Mouse (Mus musculus) large intestine, adult 2 months (tissue): Measurements from ENCODE around the gene Leng8. TPM values are rescaled to one million over a fixed set of nuclear protein-coding genes. Genes with fewer than 3 reads are reported as not detected.
A peak's percentile ranks its signal among the peaks of the same experiment; 100 is the strongest.

Experiments used
- DNase-seq: peaks from one replicate; pipeline ENCODE4 v3.0.0-alpha.2; 2012; ENCODE audit warnings: low read depth, low spot score
- WGBS: fragments of 180-500 bp; shearing (Covaris S2); methylation state at CpG from one replicate; pipeline ENCODE4 v1.1.7; 2018; 5-methylcytosine and 5-hydroxymethylcytosine counted together
- polyA plus RNA-seq: library from polyadenylated mRNA; depleted of rRNA; stranded (reverse); fragments of >200 nt; gene quantifications from 2 replicates; pipeline ENCODE4 v1.2.3, GENCODE M21; 2012

Gene Leng8
- polyA plus RNA-seq, 1 experiment: 97.6 TPM

DNA sequence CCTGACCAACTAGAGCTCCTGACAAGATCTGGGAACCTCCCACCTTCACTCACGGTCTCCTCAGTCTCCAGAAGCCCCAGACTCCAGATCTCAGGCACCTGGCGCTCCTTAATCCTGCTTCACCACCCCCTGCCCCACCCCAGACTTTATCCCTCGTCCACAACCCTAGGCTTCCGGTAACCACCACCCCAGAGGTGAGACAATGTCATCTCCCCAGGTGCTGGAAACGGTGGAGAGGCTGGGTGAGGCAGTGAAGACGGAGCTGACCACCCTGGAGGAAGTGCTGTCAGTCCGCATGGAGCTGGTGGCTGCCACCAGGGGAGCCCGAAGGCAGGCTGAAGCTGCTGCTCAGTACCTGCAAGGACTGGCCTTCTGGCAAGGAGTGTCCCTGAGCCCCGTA, 11.5 kb upstream of the Leng8 start:
- DNase-seq: no peak
- 36% methylated on average over 9 of the region's 9 CpGs for WGBS

DNA sequence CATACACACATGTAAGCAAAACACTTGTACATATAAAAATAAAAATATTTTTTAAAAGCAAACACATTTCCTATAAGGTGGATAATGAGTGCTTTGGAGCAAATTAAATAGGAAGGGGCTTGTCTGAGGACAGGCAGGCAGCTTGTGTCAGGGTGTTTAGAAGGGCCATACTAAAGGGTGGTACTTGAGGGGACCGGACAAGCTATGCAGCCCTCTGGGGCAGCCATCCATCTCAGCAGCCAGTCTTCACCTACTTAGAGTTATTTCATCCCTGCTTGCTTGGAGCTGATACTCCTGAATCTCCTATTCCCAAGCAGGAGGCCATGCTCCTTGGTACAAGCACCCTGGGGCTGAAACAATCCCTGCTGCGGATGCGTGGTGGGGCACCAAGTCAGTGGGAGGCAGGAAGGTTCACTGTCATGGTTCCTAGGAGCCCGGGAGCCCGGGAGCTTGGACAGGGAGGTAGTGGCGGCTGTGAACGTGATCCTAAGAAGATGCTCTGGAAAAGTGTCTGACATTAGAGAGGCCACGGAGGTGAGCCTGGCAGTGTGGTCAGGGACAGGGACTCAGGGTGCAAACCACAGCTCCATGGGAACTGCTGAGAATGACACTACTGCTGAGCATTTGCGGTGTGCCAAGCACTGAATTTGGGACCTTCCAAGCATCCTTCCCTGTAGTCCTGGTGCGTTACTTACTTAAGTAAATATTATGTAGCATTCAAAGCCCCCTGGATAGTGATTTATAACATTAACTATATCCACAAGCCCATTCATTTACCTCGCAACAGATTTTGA, 9.7 kb upstream of the Leng8 start:
- DNase-seq: no peak
- 91% methylated on average over 11 of the region's 11 CpGs for WGBS

DNA sequence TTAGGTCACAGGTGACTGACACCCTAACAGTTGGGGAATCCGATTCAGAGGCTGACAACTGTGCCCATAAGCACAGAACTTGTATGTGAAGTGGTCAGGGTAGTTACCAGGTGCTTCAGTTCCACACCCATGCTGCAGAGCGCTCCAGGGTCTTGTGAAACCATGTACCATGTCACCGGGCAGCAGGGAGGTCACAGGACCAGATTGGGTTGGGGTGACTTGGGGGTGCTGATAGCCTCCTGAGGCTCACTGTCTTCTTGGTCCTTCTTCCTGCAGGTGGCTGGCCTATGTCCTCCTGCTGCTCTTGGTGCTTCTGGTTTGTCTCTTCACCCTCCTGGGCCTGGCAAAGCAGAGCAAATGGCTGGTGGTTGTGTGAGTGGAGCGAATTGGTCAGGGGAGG, 8.9 kb upstream of the Leng8 start:
- WGBS: 92% methylated on average over 4 of the region's 4 CpGs
- no peak for DNase-seq

DNA sequence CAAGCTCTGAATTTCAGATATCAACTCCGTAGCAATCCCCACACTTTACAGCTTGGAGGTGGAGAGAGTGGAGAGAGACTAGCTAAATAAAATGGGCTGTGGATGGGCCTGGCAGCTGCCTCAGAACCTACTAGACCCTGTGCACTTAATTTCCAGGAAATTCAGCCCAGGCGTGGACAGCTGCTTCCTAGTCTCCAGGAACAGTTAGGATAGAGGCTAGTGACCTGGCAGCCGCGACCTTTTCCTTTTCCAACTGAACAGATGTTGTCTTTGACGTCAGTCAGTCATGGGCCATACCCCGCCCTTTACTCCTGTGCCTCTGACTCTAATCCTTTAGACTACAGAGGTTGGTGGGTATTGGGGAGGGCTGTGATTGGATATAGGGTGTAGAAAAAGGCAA, 8.0 kb upstream of the Leng8 start:
- 11% methylated on average over 6 of the region's 6 CpGs for WGBS
- DNase-seq: peak; percentile 60

DNA sequence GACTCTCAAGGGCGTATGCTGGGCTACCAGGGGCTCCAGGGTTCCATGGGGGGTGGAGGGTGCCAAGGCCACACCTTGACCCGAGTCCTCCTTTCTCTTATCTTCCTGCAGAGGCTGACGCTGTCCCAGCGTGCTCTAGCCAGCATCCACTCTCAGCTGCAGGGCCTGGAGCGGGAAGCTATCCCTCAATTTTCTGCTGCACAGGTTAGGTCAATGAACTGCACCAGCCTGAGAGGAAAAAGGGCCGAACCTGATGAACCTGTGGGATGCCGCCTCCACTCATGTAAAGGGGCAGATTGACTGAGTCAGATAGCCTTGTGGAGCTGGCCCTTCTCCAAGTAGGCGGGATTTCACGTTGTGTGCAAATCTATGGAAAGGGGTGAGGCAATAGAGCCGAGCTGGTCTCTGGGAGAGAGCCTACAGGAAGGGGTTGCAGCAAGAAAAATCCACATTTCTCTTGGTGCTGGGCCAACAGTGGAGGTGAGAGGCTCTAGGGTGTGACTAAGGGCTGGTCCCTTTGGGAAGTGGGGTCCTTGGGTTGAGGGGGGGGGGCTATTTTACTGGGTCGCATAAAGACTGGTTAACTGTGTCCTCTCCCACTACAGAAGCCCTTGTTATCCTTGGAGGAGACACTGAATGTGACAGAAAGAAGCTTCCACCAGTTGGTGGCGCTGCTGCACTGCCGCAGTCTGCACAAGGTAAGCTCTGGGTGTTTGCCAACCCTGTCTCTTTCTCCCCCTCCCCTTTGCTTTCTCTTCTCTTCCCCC, 6.0 kb upstream of the Leng8 start:
- WGBS: 24% methylated on average over 13 of the region's 13 CpGs
- peak; percentile 67 for DNase-seq

DNA sequence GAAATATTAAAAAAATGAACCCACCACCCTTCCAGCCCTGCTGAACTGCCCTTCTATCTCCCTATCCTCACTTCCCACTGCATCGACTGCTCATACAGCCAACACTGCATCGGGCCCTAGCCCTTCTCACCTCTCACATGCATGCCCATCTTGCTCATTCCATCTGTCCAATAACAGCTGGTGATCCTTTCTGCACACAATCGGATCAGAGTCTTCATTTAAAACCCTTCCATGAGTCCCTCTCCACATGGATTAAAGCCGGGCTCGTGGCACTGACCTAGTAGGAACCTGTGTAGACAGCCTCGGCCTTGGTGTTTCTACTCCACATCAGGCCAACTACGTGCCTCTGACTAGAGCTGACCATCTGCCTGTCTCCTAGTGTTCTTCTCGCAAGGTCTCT, 4.9 kb upstream of the Leng8 start:
- DNase-seq: no peak
- WGBS: 89% methylated on average over 8 of the region's 8 CpGs

DNA sequence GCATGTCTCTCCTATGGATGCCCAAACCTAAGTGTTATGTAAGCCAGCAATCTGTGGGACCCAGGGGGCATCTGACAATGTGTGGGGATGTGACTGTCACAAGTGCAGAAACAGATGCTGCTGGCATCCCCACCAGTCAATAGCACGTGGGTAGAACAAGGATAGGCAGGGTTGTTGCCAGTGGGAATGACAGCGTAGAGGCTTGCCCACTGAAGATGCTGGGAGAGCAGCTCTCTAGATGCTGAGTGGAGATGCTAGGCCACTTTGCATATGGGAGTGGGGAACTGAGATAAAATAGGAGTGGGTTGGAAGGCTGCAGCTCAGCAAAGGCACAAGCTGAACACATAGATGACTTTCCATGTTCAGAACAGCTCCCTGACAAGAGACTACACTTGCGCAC, 4.3 kb upstream of the Leng8 start:
- no peak for DNase-seq

DNA sequence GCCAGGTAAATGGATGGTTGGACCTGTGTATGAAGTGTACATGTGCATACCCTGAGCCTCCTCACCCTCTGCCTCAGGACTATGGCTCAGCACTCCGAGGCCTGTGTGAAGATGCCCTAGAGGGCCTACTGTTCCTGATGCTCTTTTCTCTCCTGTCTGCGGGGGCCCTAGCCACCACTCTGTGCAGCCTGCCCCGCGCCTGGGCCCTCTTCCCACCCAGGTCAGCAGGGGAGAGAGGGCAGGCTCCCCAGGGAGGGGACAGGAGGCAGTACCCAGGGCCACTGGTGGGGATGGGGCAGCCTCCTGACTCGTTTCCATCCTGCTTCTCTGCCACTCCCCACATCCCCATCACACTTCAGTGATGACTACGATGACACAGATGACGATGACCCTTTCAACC, 3.8 kb upstream of the Leng8 start:
- WGBS: 74% methylated on average over 7 of the region's 7 CpGs
- no peak for DNase-seq

More for the DNA sequence above, 4.3 kb upstream of the Leng8 start:
- 93% methylated on average over 3 of the region's 3 CpGs for WGBS

DNA sequence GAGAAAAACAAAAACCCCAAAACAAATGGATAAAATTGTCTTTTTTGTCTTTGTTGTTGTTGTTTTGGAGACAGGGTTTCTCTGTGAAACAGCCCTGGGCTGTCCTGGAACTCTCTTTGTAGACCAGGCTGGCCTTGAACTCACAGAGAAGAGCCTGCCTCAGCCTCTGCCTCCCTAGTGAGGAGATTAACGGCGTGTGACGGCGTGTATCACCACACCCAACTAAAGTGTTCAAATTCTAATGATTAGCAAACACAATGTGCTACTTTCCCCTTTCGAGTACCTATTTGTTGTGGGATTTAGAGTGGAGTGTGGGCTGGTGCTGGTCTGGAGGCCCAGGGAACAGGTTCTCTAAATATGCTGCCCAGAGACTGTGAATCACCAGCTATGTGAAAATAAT, 1.9 kb upstream of the Leng8 start:
- 72% methylated on average over 5 of the region's 5 CpGs for WGBS
- no peak for DNase-seq

DNA sequence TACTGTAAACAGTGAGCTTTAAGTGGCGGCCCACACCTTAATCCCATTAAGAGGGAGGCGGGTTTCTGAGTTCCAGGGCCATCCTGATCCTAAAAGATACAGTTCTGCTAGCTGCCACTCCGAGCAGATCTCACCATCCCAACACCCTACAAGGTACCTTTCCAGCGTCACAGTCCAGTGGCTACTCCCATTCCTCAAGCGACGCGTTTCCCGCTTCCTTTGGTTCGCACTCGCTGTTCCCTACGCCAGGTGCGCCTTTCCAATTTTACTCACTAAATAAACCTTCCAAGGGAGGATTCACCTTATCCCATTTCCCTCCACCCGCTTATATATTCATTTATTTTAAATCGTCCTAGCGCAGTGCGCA, 452 bp upstream of the Leng8 start:
- whole genome bisulfite sequencing: under 1% methylated on average over 16 of the region's 16 CpGs

DNA sequence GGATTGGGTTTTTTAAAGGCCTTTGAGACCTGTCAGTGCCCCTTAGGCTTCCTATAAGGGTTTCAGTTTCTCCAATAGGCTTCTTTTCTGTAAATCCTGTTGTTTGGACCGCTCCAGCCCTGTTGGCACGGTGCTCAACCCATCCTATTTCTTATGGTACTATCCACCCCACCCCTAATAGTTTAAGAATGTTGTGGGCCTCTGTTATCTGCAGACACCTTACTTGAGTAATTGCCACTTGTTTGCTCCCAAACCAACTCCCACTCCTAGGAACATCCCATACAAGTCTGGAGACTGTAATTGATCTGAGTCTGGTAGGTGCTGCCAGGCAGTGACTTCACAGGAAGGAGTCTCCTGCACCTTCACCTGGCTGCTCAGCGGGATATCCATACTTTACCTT, 907 bp downstream of the Leng8 start:
- WGBS: 36% methylated on average over 3 of the region's 3 CpGs
- DNase-seq: no peak

More for the DNA sequence above, 452 bp upstream of the Leng8 start:
- no peak for DNase-seq

DNA sequence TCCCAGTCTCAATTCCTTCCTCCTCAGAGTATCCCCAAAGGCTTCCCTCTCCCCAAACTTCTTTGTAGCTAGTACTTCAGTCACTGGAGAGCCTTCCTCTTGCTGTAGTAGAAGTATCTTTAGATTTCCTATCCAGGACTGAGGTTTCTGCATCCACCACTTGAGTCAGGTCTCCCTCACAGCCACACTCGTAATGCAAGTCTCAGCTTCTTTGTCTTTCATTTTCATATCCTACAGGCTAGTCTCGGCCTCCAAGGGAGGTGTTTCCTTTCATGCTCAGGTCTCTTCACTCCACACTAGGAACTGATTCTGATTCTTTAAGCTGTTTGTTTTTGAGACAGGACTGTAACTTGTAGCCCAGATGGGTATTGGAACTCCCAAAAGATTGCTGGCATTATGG, 1.3 kb downstream of the Leng8 start:
- 69% methylated on average over 2 of the region's 2 CpGs for whole genome bisulfite sequencing
- DNase-seq: no peak

DNA sequence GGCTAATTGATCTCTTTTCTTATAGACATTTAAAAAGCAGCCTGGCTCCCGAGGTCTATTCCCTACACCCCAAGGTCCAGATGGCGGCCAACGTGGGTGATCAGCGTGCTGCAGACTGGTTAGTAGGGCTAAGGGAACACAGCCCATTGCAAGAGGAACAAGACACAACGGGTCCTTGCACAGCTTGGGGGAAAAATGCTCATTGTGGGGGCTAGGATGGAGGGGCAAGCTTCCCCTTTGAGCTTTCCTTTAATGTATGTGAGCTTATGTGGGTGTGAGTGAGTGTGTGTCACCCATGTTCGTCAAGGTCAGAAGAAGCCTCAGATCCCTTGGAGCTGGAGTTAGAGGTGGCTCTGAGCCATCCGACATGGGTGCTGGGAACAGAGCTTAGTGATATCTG, 1.8 kb downstream of the Leng8 start:
- 83% methylated on average over 7 of the region's 7 CpGs for WGBS
- no peak for DNase-seq

DNA sequence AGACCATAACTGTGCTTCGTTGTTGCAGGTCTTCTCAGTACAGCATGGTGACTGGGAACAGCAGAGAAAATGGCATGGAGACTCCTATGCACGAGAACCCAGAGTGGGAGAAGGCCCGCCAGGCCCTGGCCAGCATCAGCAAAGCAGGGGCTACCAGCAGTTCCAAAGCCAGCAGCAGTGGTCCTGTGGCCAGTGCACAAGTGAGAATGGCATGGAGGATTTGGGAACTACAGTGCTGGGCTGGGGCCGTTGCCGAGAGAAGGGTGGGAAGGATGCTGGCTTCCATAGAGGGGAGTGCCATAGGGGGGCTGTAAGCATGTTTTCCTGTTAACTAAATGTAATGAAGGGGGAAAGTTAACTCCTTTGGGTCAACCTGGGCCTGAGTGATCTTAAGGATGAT, 2.6 kb downstream of the Leng8 start:
- DNase-seq: no peak
- WGBS: 86% methylated on average over 5 of the region's 5 CpGs

DNA sequence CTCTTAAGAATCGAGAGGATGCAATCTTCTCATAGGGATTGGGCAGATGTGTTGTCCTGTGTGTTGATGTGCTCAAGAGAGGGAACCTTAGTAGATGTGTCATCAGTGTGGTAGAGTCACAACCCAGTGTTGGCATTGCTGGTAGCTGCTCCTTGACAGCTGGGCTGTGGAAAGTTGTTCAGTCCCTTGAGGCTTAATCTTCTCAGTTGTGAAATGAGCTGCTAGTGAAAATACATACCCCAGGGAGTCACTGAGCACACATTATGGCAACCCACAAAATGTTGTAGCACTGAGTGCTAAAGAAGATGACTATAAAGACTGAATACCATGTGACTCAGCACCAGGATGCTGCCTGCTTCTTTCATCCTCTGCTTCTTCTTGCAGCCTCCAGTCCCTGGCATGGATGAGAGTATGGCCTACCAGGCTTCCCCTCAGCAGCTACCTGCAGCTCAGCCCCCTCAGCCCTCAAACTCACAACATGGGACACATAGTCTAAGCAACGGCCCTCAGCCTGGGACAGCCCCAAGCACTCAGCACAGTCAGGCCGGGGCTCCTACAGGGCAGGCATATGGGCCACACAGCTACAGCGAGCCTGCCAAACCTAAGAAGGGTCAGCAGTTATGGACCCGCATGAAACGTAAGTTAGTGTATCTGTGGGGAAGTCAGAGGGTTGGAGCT, 4.9 kb downstream of the Leng8 start:
- no peak for DNase-seq
- WGBS: 89% methylated on average over 6 of the region's 6 CpGs

DNA sequence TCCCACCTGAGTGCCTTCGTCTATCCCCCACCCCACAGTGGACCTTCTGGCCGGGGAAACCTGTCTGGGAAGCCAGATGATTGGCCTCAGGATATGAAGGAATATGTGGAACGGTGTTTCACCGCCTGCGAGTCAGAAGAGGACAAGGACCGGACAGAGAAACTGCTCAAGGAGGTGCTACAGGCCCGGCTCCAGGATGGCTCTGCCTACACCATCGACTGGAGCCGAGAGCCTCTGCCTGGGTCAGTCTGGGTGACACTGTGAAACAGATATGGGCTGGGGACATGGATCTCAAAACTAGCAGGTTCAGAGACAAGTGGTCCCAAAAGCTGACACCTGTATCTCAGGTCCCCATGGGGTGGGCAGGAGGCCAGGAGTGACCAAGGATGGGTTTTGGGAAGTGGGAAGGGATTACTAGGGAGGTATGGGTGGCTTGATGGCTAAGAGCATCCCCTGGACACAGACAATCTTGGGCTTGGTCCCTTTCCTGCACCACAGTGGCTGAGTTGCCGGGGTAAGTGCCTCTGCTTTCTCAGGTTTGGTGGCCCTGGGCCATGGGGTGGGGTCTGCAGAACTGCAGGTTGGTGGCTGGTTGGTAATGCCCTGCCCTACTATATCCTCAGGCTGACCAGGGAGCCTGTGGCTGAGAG, 6.1 kb downstream of the Leng8 start:
- DNase-seq: no peak
- whole genome bisulfite sequencing: 91% methylated on average over 10 of the region's 10 CpGs

DNA sequence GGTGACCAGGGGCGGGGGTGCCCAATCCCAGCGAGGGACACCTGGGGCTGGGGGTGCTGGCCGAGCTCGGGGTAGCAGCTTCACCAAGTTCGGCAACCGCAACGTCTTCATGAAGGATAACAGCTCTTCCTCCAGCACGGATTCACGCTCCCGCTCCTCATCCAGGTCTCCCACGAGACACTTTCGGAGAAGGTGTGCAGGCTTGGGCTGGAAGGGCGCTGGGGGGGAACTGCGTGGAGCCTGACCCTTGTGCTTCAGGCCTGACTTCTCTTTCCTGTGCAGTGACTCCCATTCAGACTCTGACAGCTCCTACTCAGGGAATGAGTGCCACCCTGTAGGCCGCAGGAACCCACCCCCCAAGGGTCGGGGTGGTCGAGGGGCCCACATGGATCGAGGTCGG, 6.7 kb downstream of the Leng8 start:
- WGBS: 91% methylated on average over 19 of the region's 19 CpGs
- DNase-seq: no peak

DNA sequence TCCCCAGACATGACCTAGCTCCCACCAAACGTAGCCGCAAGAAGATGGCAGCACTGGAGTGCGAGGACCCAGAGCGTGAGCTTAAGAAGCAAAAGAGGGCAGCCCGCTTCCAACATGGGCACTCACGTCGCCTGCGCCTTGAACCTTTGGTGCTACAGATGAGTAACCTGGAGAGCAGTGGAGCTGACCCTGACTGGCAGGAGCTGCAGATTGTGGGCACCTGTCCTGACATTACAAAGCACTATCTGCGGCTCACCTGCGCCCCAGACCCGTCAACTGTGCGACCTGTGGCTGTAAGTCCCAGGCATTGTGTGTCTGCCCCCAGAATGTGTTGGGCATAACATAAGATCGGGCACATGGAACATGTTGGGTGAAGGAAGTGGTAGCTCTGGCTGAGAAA, 7.2 kb downstream of the Leng8 start:
- no peak for DNase-seq
- 92% methylated on average over 13 of the region's 13 CpGs for WGBS

DNA sequence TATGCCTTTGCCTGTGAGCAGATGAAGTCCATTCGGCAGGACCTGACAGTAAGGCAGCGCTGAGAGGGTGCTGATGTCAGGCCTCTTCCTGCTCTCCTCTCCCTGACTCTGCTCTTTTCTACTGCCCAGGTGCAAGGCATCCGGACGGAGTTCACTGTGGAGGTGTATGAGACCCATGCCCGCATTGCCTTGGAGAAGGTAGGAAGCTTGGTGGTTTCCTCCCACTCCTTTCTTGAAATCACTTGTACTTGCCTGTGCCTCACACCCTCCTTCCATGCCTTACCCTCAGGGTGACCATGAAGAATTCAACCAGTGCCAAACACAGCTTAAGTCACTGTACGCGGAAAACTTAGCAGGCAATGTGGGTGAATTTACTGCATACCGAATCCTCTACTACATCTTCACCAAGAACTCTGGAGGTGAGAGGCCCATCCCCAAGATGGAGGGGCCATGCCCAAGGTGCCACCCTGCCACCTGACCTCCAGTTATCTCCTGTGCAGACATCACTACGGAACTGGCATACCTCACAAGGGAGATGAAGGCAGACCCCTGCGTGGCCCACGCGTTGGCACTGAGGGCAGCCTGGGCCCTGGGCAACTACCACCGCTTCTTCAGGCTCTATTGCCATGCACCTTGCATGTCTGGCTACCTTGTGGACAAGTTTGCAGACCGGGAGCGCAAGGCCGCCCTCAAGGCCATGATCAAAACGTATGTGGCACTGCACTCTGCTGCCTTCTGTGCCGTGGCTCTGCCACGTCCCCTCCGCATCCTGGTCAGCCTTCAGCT, 8.1 kb downstream of the Leng8 start:
- no peak for DNase-seq
- WGBS: 92% methylated on average over 20 of the region's 20 CpGs
